7 mouse cellular contexts compared by ENCODE assay signal in genomic region chr11:61494129-61494997, GRCm38 (mm10). TPM values are rescaled to one million over a fixed set of nuclear protein-coding genes. Genes with fewer than 3 reads are reported as not detected.
DNase-seq lines count a peak whose midpoint lies in the region; ATAC-seq lines count a peak whose summit lies in the region.

TSS of gene Mapk7 (minus strand) at chr11:61494406.

- peaks cover 16% of the 10 kb centered on the region for H3K4me1 ChIP-seq in intestine, embryonic 14.5 days (replicated peaks; ENCODE audit: control insufficient read depth, insufficient read depth, low read length)
- H3K4me1 ChIP-seq in midbrain, embryonic 11.5 days (ENCODE audit: control insufficient read depth, insufficient read depth, low read length): peaks cover 10% of the 10 kb centered on the region

- DNase-seq in adrenal gland, adult 2 months: peak; percentile 99
- peak; percentile 100 for DNase-seq in embryo, embryonic 11 days
- peak; percentile 99 for DNase-seq in gastrocnemius, postnatal 25 days
- peak; percentile 99 for DNase-seq in intestine, embryonic 14.5 days (ENCODE audit: low spot score)
- peak; percentile 95 to 96 for DNase-seq in left cerebral cortex, postnatal 36 days (ENCODE audit: low spot score in 2 of 2)
- peak; percentile 100 for DNase-seq in midbrain, embryonic 11.5 days (ENCODE audit: low spot score, missing footprints)
- peak; percentile 99 for DNase-seq in skeletal muscle tissue, adult 2 months (ENCODE audit: low read depth, low spot score)

- under 1% methylated on average over 60 of the region's 62 CpGs for WGBS in intestine, embryonic 14.5 days
- WGBS in midbrain, embryonic 11.5 days: under 1% methylated on average over 62 of the region's 62 CpGs

- ATAC-seq in intestine, embryonic 14.5 days (replicated peaks; ENCODE audit: low FRiP score, low TSS enrichment, low read depth): peak; percentile 96
- ATAC-seq in midbrain, embryonic 11.5 days (ENCODE audit: low FRiP score): peak; percentile 95

- H3K36me3 ChIP-seq in intestine, embryonic 14.5 days (ENCODE audit: control insufficient read depth, insufficient read depth, low read length): peaks cover 34% of the 10 kb centered on the region
- H3K36me3 ChIP-seq in midbrain, embryonic 11.5 days (ENCODE audit: control insufficient read depth, insufficient read depth, low read length): peaks cover 22% of the 10 kb centered on the region

- H3K27ac ChIP-seq in intestine, embryonic 14.5 days (ENCODE audit: low read depth): peak within 1 kb of the TSS; percentile 79
- peak within 1 kb of the TSS; percentile 75 for H3K27ac ChIP-seq in midbrain, embryonic 11.5 days (ENCODE audit: low read depth, low read length)

- peak within 1 kb of the TSS; percentile 85 for H3K9ac ChIP-seq in intestine, embryonic 14.5 days (ENCODE audit: low read length)
- H3K9ac ChIP-seq in midbrain, embryonic 11.5 days (ENCODE audit: low read length): peak within 1 kb of the TSS; percentile 88

- intact Hi-C loops in left cerebral cortex, postnatal 36 days (cut with DNase I): loop anchor here (5.0 kb wide), 1 partner anchor 42 kb away; the partner anchor contains the start of gene Rnf112

- H3K4me3 ChIP-seq in intestine, embryonic 14.5 days (ENCODE audit: low read depth, low read length): peak within 1 kb of the TSS; percentile 89
- peak within 1 kb of the TSS; percentile 88 for H3K4me3 ChIP-seq in midbrain, embryonic 11.5 days (ENCODE audit: low read depth, low read length)

- peak within 1 kb of the TSS; percentile 59 for H3K4me2 ChIP-seq in intestine, embryonic 14.5 days (ENCODE audit: low read length)
- H3K4me2 ChIP-seq in midbrain, embryonic 11.5 days: peak within 1 kb of the TSS; percentile 87

- no peaks in the 10 kb centered on the region for H3K9me3 ChIP-seq in intestine, embryonic 14.5 days (ENCODE audit: control insufficient read depth, low read length)
- H3K9me3 ChIP-seq in midbrain, embryonic 11.5 days (ENCODE audit: control insufficient read depth, low read length): no peaks in the 10 kb centered on the region

- no peaks in the 10 kb centered on the region for H3K27me3 ChIP-seq in intestine, embryonic 14.5 days (replicated peaks; ENCODE audit: control insufficient read depth, insufficient read depth, low read length)
- H3K27me3 ChIP-seq in midbrain, embryonic 11.5 days (ENCODE audit: control insufficient read depth, insufficient read depth, low read length): no peaks in the 10 kb centered on the region

RNA-seq across cellular contexts. Expression of gene Mapk7, which starts in this region (rescaled TPM):
- total RNA-seq in adrenal gland, adult 2 months (2021): 10 to 100 TPM; 14.5 to 15.5 TPM
- polyA plus RNA-seq in adrenal gland, adult 2 months (2012; rRNA removed): 34.5 and 39.5 TPM in 2 replicates
- 1 to 10 TPM; 3.2 to 4.5 TPM for total RNA-seq in gastrocnemius, postnatal 25 days (2021)
- 41.9 and 47.3 TPM in 2 replicates for polyA plus RNA-seq in intestine, embryonic 14.5 days (2014; fragmentation: Nextera tagmentation; extraction: Ambion mirVana)
- 10 to 100 TPM; 21.6 to 22.9 TPM for total RNA-seq in left cerebral cortex, postnatal 36 days (2021)
- polyA plus RNA-seq in midbrain, embryonic 11.5 days (2014; fragmentation: Nextera tagmentation; extraction: Ambion mirVana): 51.0 and 58.3 TPM in 2 replicates

Comparison
In these comparisons a context has a peak if more than half of its experiments do, and no peak if none do; other contexts are left out.
1. Peak in every context shown above with its lines: DNase-seq, ATAC-seq, H3K4me3 ChIP-seq and H3K27ac ChIP-seq.